Comparison of ENCODE assay signal across 18 mouse cellular contexts in genomic region chr3:152523315-152523638, GRCm38 (mm10).
A peak's percentile ranks its signal among the peaks of the same experiment; 100 is the strongest.
DNase-seq lines count a peak whose midpoint lies in the region; ATAC-seq and TF ChIP-seq lines count a peak whose summit lies in the region.
"Had no signal": no experiment of that assay in that cellular context is flagged by ENCODE, and none has a peak within 500 bp of the region (broad histone marks: within the 10 kb centered on the region; RNA-seq: fewer than 3 reads in every experiment).

No protein-coding gene starts in this region.

- no peak for TF ChIP-seq EP300 in stomach, postnatal 0 days (optimal IDR thresholded peaks at IDR 0.05)

- no peaks in the 10 kb centered on the region for H3K36me3 ChIP-seq in heart, embryonic 16.5 days (ENCODE audit: control insufficient read depth, insufficient read depth)
- no peaks in the 10 kb centered on the region for H3K36me3 ChIP-seq in stomach, embryonic 14.5 days (ENCODE audit: control insufficient read depth, insufficient read depth, low read length)
- H3K36me3 ChIP-seq in stomach, postnatal 0 days (ENCODE audit: control insufficient read depth, insufficient read depth, low read length) = no peaks in the 10 kb centered on the region
- no peaks in the 10 kb centered on the region for H3K36me3 ChIP-seq in limb, embryonic 13.5 days
- H3K36me3 ChIP-seq: embryonic facial prominence, embryonic 13.5 days; heart, embryonic 10.5 days; hindbrain, embryonic 15.5 days had no signal

- intact Hi-C loops in heart, postnatal 25 days (cut with DNase I) = no loop called here

- H3K27me3 ChIP-seq in heart, embryonic 16.5 days (ENCODE audit: control insufficient read depth, insufficient read depth, low read length) = no peaks in the 10 kb centered on the region
- no peaks in the 10 kb centered on the region for H3K27me3 ChIP-seq in stomach, embryonic 14.5 days (ENCODE audit: control insufficient read depth, insufficient read depth, low read length)
- no peaks in the 10 kb centered on the region for H3K27me3 ChIP-seq in stomach, postnatal 0 days (ENCODE audit: control insufficient read depth, insufficient read depth, low read length)
- no peaks in the 10 kb centered on the region for H3K27me3 ChIP-seq in limb, embryonic 13.5 days
- H3K27me3 ChIP-seq: embryonic facial prominence, embryonic 13.5 days; forebrain, embryonic 13.5 days; hindbrain, embryonic 15.5 days had no signal

- peak; percentile 14; the same call in 1 of the 2 replicates for ATAC-seq in heart, embryonic 16.5 days (replicated peaks; ENCODE audit: extremely low read depth, insufficient read depth, low FRiP score)
- peak; percentile 23; the same call in 1 of the 2 replicates for ATAC-seq in stomach, embryonic 14.5 days (ENCODE audit: insufficient number of reproducible peaks, insufficient read depth, low FRiP score, low read depth)
- ATAC-seq in stomach, postnatal 0 days (ENCODE audit: low FRiP score, low TSS enrichment) = no peak
- no peak for ATAC-seq in limb, embryonic 13.5 days (ENCODE audit: low FRiP score, low read depth)
- ATAC-seq: forebrain, embryonic 13.5 days had no signal

- no peak overlapping the region for H3K9ac ChIP-seq in heart, embryonic 16.5 days (ENCODE audit: low read length)
- no peak overlapping the region for H3K9ac ChIP-seq in stomach, embryonic 14.5 days (replicated peaks; ENCODE audit: low read depth, low read length)
- no peak overlapping the region for H3K9ac ChIP-seq in stomach, postnatal 0 days (ENCODE audit: low read length)
- H3K9ac ChIP-seq in limb, embryonic 13.5 days = no peak overlapping the region
- H3K9ac ChIP-seq: embryonic facial prominence, embryonic 13.5 days; forebrain, embryonic 13.5 days; hindbrain, embryonic 15.5 days had no signal

- no peak overlapping the region for H3K27ac ChIP-seq in heart, embryonic 16.5 days (ENCODE audit: low read length)
- peak overlapping the region; percentile 27; the same call in 1 of the 2 replicates for H3K27ac ChIP-seq in stomach, embryonic 14.5 days (ENCODE audit: low read length)
- H3K27ac ChIP-seq in stomach, postnatal 0 days (replicated peaks) = no peak overlapping the region
- peak overlapping the region; percentile 55; the same call in 1 of the 2 replicates for H3K27ac ChIP-seq in limb, embryonic 13.5 days
- H3K27ac ChIP-seq: embryonic facial prominence, embryonic 13.5 days; forebrain, embryonic 13.5 days; heart, embryonic 10.5 days; hindbrain, embryonic 15.5 days had no signal

- no peak for TF ChIP-seq CTCF in stomach, postnatal 0 days (IDR thresholded peaks at IDR 0.05; ENCODE audit: low read depth)

- H3K4me1 ChIP-seq in heart, embryonic 16.5 days (ENCODE audit: control insufficient read depth, insufficient read depth, low read length) = no peaks in the 10 kb centered on the region
- H3K4me1 ChIP-seq in stomach, embryonic 14.5 days (ENCODE audit: control insufficient read depth, insufficient read depth, low read length) = no peaks in the 10 kb centered on the region
- no peaks in the 10 kb centered on the region for H3K4me1 ChIP-seq in stomach, postnatal 0 days (replicated peaks; ENCODE audit: control insufficient read depth, insufficient read depth)
- peaks cover 12% of the 10 kb centered on the region for H3K4me1 ChIP-seq in limb, embryonic 13.5 days
- H3K4me1 ChIP-seq: embryonic facial prominence, embryonic 13.5 days; forebrain, embryonic 13.5 days; heart, embryonic 10.5 days; hindbrain, embryonic 15.5 days had no signal

- DNase-seq in heart, postnatal 25 days (ENCODE audit: low spot score) = no peak
- no peak for DNase-seq in stomach, postnatal 0 days (ENCODE audit: low spot score)
- DNase-seq in embryo, embryonic 10 days (ENCODE audit: low spot score) = no peak
- DNase-seq in embryo, embryonic 9.5 days (ENCODE audit: extremely low spot score) = no peak
- DNase-seq: adrenal gland, postnatal 10 days; cerebellum, adult 11 months; cerebellum, adult 8-10 months; cerebellum, postnatal 14 days; gastrocnemius, postnatal 36 days; heart, adult 18-20 months; heart, postnatal 14 days had no signal

- H3K4me2 ChIP-seq in heart, embryonic 16.5 days (ENCODE audit: low read depth, low read length) = no peak overlapping the region
- H3K4me2 ChIP-seq in stomach, embryonic 14.5 days (replicated peaks; ENCODE audit: low read depth, low read length) = no peak overlapping the region
- no peak overlapping the region for H3K4me2 ChIP-seq in stomach, postnatal 0 days (replicated peaks; ENCODE audit: low read depth)
- H3K4me2 ChIP-seq in limb, embryonic 13.5 days (replicated peaks) = no peak overlapping the region
- H3K4me2 ChIP-seq: embryonic facial prominence, embryonic 13.5 days; forebrain, embryonic 13.5 days; hindbrain, embryonic 15.5 days had no signal

- WGBS in heart, embryonic 16.5 days = 48% methylated on average over 4 of the region's 4 CpGs
- 25% methylated on average over 4 of the region's 4 CpGs for WGBS in stomach, embryonic 14.5 days
- 30% methylated on average over 4 of the region's 4 CpGs for WGBS in stomach, postnatal 0 days
- 29% methylated on average over 4 of the region's 4 CpGs for WGBS in limb, embryonic 13.5 days

- H3K4me3 ChIP-seq in heart, embryonic 16.5 days (ENCODE audit: low read length) = no peak overlapping the region
- no peak overlapping the region for H3K4me3 ChIP-seq in stomach, embryonic 14.5 days (ENCODE audit: low read depth, low read length)
- H3K4me3 ChIP-seq in stomach, postnatal 0 days (ENCODE audit: low read depth, low read length) = no peak overlapping the region
- no peak overlapping the region for H3K4me3 ChIP-seq in limb, embryonic 13.5 days
- H3K4me3 ChIP-seq: embryonic facial prominence, embryonic 13.5 days; forebrain, embryonic 13.5 days; heart, embryonic 10.5 days; hindbrain, embryonic 15.5 days had no signal

- H3K9me3 ChIP-seq in heart, embryonic 16.5 days (replicated peaks; ENCODE audit: control insufficient read depth, low read length) = 0 out of 2 replicates have a peak, but pooled peaks cover 3% of the 10 kb centered on the region
- no peaks in the 10 kb centered on the region for H3K9me3 ChIP-seq in stomach, embryonic 14.5 days (ENCODE audit: control insufficient read depth, low read depth, low read length)
- no peaks in the 10 kb centered on the region for H3K9me3 ChIP-seq in stomach, postnatal 0 days (ENCODE audit: control insufficient read depth, low read length)
- H3K9me3 ChIP-seq in limb, embryonic 13.5 days = 0 out of 2 replicates have a peak, but pooled peaks cover 3% of the 10 kb centered on the region
- H3K9me3 ChIP-seq: embryonic facial prominence, embryonic 13.5 days; forebrain, embryonic 13.5 days; heart, embryonic 10.5 days; hindbrain, embryonic 15.5 days had no signal

Comparison
In these comparisons a context has a peak if more than half of its experiments do, and no peak if none do; other contexts are left out.
1. ATAC-seq: peak in heart, embryonic 16.5 days (single experiment) and stomach, embryonic 14.5 days (single experiment); none in stomach, postnatal 0 days (single experiment) and limb, embryonic 13.5 days (single experiment).
2. H3K27ac ChIP-seq: peak in stomach, embryonic 14.5 days (single experiment) and limb, embryonic 13.5 days (single experiment); none in heart, embryonic 16.5 days (single experiment) and stomach, postnatal 0 days (single experiment).